Mouse (Mus musculus) central nervous system, embryonic 18 days (tissue): ENCODE results near the gene Prpf19. TPM values are rescaled to one million over a fixed set of nuclear protein-coding genes. Genes with fewer than 3 reads are reported as not detected.

Experiments
- polyA plus RNA-seq: library from polyadenylated mRNA; depleted of rRNA; stranded (reverse); fragments of >200 nt; gene quantifications from 2 replicates; pipeline ENCODE4 v1.2.3, GENCODE M21; 2012; rRNA removed

Prpf19 gene
- polyA plus RNA-seq = 336 and 337 TPM in 2 replicates

GRCm38 (mm10) chr19:10895016-10895528 lies at the start of gene Prpf19:
Prpf19 (plus strand) TSS chr19:10895231.

GRCm38 (mm10) chr19:10869886-10870527 lies 25.0 kb upstream of the Prpf19 start, which contains the start of gene Tmem132a:
Tmem132a (minus strand) TSS chr19:10869940.

GRCm38 (mm10) chr19:10881426-10882154 lies 13.4 kb upstream of the Prpf19 start, which contains the start of gene Tmem109:
Tmem109 (minus strand) TSS chr19:10882001.

GRCm38 (mm10) chr19:10920532-10920931 lies 25.5 kb downstream of the Prpf19 start, which contains the start of gene Zp1:
Zp1 (minus strand) TSS chr19:10920632.

GRCm38 (mm10) chr19:10937110-10937563 lies 42.1 kb downstream of the Prpf19 start, which contains the start of gene Ptgdr2:
Ptgdr2 (plus strand) TSS chr19:10937160.

GRCm38 (mm10) chr19:10949112-10949511 lies 54.1 kb downstream of the Prpf19 start, which contains the start of gene Ccdc86:
Ccdc86 (minus strand) TSS chr19:10949266.

Other genes with a start within 250 kb of the Prpf19 start
- gene Pga5, start 217.2 kb upstream of the Prpf19 start, polyA plus RNA-seq = 0.05 TPM in 1 of 2 replicates, not detected in the other
- gene Vps37c, start 206.5 kb upstream of the Prpf19 start, polyA plus RNA-seq = 19.8 and 21.0 TPM in 2 replicates
- 0.13 and 0.15 TPM in 2 replicates for gene Cd5, start 156.2 kb upstream of the Prpf19 start, polyA plus RNA-seq
- 0.03 and 0.06 TPM in 2 replicates for gene Cd6, start 65.2 kb upstream of the Prpf19 start, polyA plus RNA-seq
- gene Slc15a3, start 55.5 kb upstream of the Prpf19 start, polyA plus RNA-seq = 0.78 and 0.83 TPM in 2 replicates
- 219 and 221 TPM in 2 replicates for gene Tmem132a, start 25.3 kb upstream of the Prpf19 start, polyA plus RNA-seq
- gene Tmem109, start 13.2 kb upstream of the Prpf19 start, polyA plus RNA-seq = 40.8 and 44.3 TPM in 2 replicates
- 0.47 and 0.65 TPM in 2 replicates for gene Zp1, start 25.4 kb downstream of the Prpf19 start, polyA plus RNA-seq
- gene Ptgdr2, start 41.9 kb downstream of the Prpf19 start, polyA plus RNA-seq = 0.28 and 0.31 TPM in 2 replicates
- gene Ccdc86, start 54.0 kb downstream of the Prpf19 start, polyA plus RNA-seq = 4.7 and 5.0 TPM in 2 replicates
- gene Ms4a10, start 79.4 kb downstream of the Prpf19 start, polyA plus RNA-seq = not detected in 2 replicates
- gene Ms4a15, start 98.0 kb downstream of the Prpf19 start, polyA plus RNA-seq = 0.95 and 2.3 TPM in 2 replicates
- not detected in 2 replicates for gene Ms4a18, start 122.8 kb downstream of the Prpf19 start, polyA plus RNA-seq
- 0.06 and 0.07 TPM in 2 replicates for gene Ms4a8a, start 185.9 kb downstream of the Prpf19 start, polyA plus RNA-seq
- gene 1700017D01Rik, start 235.6 kb downstream of the Prpf19 start, polyA plus RNA-seq = not detected in 2 replicates